Mouse (Mus musculus) small intestine, adult 2 months (tissue): ENCODE data around the gene Disp1.

ENCODE experiments used
- CTCF ChIP-seq: fragments of 200-500 bp; IDR thresholded peaks from 2 replicates; pipeline ENCODE4 v1.5.1; 2012; ENCODE audit warnings: low read depth, mild to moderate bottlenecking, control low read depth, inconsistent platforms, low read length, moderate library complexity, mixed read lengths; ENCODE audit not compliant: insufficient replicate concordance, insufficient read length; ENCODE audit errors: extremely low read depth
- POLR2A ChIP-seq: fragments of 200-500 bp; IDR thresholded peaks from 2 replicates; pipeline ENCODE4 v1.6.1; 2012; ENCODE audit warnings: low read depth, mild to moderate bottlenecking, control low read depth, inconsistent platforms, low read length, moderate library complexity

GRCm38 (mm10) chr1:183072263-183073050 is 148.9 kb downstream of the Disp1 start:
- TF ChIP-seq POLR2A (no peak), CTCF (no peak)
